Mouse (Mus musculus) forebrain, embryonic 11.5 days (tissue): ENCODE results near the gene Nubp1. TPM values are rescaled to one million over a fixed set of nuclear protein-coding genes. Genes with fewer than 3 reads are reported as not detected.
A peak's percentile ranks its signal among the peaks of the same experiment; 100 is the strongest.

Experiments
- ATAC-seq: fragments of 200-750 bp; cut with Nextera tagmentation; replicated peaks from 2 replicates; pipeline ENCODE4 v1.8.0; 2017; ENCODE audit warnings: moderate TSS enrichment; ENCODE audit not compliant: low FRiP score
- DNase-seq: peaks from one replicate; pipeline ENCODE4 v3.0.0-alpha.2; 2017; ENCODE audit warnings: low spot score
- H3K27ac ChIP-seq: fragments of 300-500 bp; sonication (generic); 2 replicates; pipeline ENCODE4 v1.5.1; 2014; ENCODE audit warnings: low read depth, low read length
- H3K27me3 ChIP-seq: fragments of 300-500 bp; sonication (generic); 2 replicates; pipeline ENCODE4 v1.6.1; 2014; ENCODE audit warnings: mild to moderate bottlenecking, low read length, mixed read lengths; ENCODE audit not compliant: control insufficient read depth, insufficient read depth
- H3K36me3 ChIP-seq: fragments of 300-500 bp; sonication (generic); 2 replicates; pipeline ENCODE4 v1.6.1; 2014; ENCODE audit warnings: mild to moderate bottlenecking, low read length, moderate library complexity, mixed read lengths; ENCODE audit not compliant: control insufficient read depth, insufficient read depth
- H3K4me1 ChIP-seq: fragments of 300-500 bp; sonication (generic); replicated peaks from 2 replicates; pipeline ENCODE4 v1.6.1; 2014; ENCODE audit warnings: low read length, mixed read lengths; ENCODE audit not compliant: control insufficient read depth, insufficient read depth
- H3K4me2 ChIP-seq: fragments of 300-500 bp; sonication (generic); 2 replicates; pipeline ENCODE4 v1.6.1; 2014; ENCODE audit warnings: low read depth, mild to moderate bottlenecking, low read length, moderate library complexity, mixed read lengths; ENCODE audit not compliant: severe bottlenecking
- H3K4me3 ChIP-seq: fragments of 300-500 bp; sonication (generic); 2 replicates; pipeline ENCODE4 v1.5.1; 2014; ENCODE audit warnings: low read depth, low read length
- H3K9ac ChIP-seq: fragments of 300-500 bp; sonication (generic); 2 replicates; pipeline ENCODE4 v1.6.1; 2014; ENCODE audit warnings: low read length
- H3K9me3 ChIP-seq: fragments of 300-500 bp; sonication (generic); 2 replicates; pipeline ENCODE4 v1.6.1; 2016; ENCODE audit warnings: low read length, mixed read lengths; ENCODE audit not compliant: control insufficient read depth
- WGBS: fragments of 180-500 bp; shearing (Covaris S2); extraction: QIAGEN DNeasy Blood & Tissue Kit; methylation state at CpG from one replicate; pipeline ENCODE4 v1.1.7; 2014; 5-methylcytosine and 5-hydroxymethylcytosine counted together
- polyA plus RNA-seq: library from polyadenylated mRNA; unstranded; fragments of >200 nt; fragmentation: Nextera tagmentation; extraction: Ambion mirVana; gene quantifications from 2 replicates; pipeline ENCODE4 v1.2.1, GENCODE M21; 2014

Nubp1 gene
- polyA plus RNA-seq, 1 experiment from 2014 or later = 69.1 TPM

DNA sequence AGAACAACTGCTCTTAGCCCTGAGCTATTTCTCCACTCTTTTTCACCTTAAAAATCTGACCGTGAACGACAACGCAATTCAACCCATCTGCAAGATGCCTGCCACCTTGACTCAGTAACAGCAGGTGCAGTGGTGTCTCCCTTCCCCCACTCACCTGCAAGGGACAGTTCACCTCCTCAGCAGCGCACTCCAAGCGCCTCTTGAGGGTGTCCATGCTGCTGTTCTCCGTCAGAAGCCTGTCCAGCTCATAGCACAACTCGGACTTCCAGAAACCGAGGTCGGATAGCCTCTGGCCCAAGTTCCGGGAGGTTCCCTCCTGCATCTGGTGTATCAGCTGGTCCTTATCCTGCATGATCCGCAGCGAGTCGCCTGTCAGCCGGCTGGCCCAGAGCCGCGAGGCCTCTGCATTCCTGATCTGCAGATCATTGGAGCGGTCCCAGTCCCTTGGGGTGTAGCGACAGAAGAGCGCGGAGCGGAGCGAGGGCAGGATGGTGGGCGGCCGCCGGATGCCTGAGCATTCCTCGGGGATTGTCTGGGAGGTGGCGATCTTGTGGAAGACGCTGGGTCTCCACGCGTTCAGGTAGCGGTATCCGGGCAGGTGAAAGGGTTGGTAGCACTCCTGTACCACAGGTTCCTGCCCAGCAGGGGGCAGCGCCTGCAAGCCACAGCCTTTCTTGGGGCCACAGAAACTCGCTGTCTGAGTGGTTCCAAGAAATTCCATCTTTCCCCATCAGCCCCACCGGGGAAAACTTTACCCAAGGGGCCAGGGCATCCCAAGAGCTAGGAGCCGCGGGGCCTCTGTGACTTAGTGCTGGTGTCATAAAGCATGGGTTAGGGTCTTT is 16.8 kb upstream of the Nubp1 start, which contains the start of gene Tekt5:
Gene Tekt5 (minus strand): TSS at position 792 of the 842 bp plus-strand sequence.
- Histone ChIP-seq H3K36me3 (no peaks in the 10 kb centered on the region), H3K4me3 (peak within 1 kb of the TSS; percentile 14), H3K27ac (no peak within 1 kb of the TSS), H3K4me2 (peak within 1 kb of the TSS; percentile 48), H3K4me1 (no peaks in the 10 kb centered on the region), H3K9me3 (no peaks in the 10 kb centered on the region), H3K9ac (0 out of 2 replicates have a peak within 1 kb of the TSS, but pooled peaks have one; percentile 16), H3K27me3 (peaks cover 6% of the 10 kb centered on the region; the same call in 1 of the 2 replicates)
- WGBS = 8% methylated on average over 37 of the region's 37 CpGs
- ATAC-seq (no peak), DNase-seq (peak; percentile 67)

DNA sequence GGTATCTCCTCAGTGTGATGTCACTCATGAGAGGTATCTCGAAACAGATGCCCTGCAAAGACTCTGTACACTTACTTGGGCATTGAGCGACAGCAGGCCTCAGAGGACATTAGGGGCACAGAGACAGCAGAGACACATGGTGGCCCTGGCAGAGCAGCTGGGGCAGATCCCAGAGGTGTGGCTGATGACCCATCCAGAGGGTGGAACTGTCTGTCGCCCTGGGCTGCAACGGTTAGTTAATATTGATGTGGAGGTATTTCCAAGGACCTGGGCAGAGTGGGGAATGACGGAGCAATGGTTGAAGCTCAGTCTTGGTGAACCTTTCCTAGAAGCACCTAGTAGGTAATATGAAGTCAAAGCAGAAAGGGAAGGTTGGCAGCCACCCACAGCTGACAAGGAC is 13.0 kb upstream of the Nubp1 start:
- DNase-seq (no peak), ATAC-seq (no peak)
- WGBS = 75% methylated on average over 5 of the region's 5 CpGs
- Histone ChIP-seq H3K27ac (no peak overlapping the region), H3K27me3 (peaks cover 6% of the 10 kb centered on the region; the same call in 1 of the 2 replicates), H3K9me3 (no peaks in the 10 kb centered on the region), H3K4me2 (no peak overlapping the region), H3K9ac (no peak overlapping the region), H3K36me3 (no peaks in the 10 kb centered on the region), H3K4me3 (no peak overlapping the region), H3K4me1 (no peaks in the 10 kb centered on the region)

DNA sequence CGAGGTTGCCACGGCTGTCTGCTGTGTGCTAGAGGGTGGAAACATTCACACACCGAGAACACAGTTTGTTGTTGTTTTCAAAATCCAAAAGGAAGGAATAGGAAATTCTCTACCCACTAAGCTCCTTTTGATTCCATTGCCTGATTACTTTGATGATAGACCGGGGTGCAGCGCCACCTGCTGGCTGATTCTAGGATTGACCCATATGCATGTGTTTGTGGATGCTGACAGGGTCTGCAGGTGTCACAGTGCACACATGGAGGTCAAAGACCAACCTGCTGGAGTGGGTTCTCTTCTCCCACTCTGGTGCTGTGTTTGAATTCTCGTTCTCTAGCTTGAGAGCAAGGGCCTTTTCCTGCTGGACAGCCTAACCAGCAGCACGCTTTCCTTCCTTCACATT is 12.6 kb upstream of the Nubp1 start:
- Histone ChIP-seq H3K27ac (no peak overlapping the region), H3K9ac (no peak overlapping the region), H3K4me3 (no peak overlapping the region), H3K9me3 (no peaks in the 10 kb centered on the region), H3K4me2 (no peak overlapping the region), H3K36me3 (no peaks in the 10 kb centered on the region), H3K4me1 (no peaks in the 10 kb centered on the region), H3K27me3 (peaks cover 6% of the 10 kb centered on the region; the same call in 1 of the 2 replicates)
- WGBS = 31% methylated on average over 7 of the region's 7 CpGs
- no peak for ATAC-seq
- DNase-seq = peak; percentile 91

DNA sequence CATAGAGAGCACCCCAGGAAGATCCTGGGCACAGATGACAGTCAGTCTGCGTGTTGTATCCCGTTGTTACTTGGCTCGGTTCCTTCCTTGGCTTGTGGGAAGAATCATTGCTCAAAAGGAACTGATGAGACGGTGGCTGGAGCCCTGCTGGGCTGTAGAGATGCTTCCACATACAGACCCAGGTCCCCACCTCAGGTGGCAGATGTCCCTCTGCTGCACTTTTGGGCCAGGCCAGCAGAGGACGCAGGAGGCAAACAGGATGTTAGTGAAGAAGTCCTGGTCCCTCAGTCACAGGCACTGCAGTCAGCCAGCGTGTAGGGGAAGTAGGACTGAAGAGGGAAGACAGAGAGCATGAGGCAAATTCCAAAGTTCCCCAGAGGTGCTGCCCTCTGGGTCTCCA is 4.2 kb downstream of the Nubp1 start:
- Histone ChIP-seq H3K4me3 (no peak overlapping the region), H3K27ac (no peak overlapping the region), H3K4me2 (no peak overlapping the region), H3K9ac (no peak overlapping the region), H3K27me3 (no peaks in the 10 kb centered on the region), H3K36me3 (peaks cover 5% of the 10 kb centered on the region; the same call in 1 of the 2 replicates), H3K9me3 (no peaks in the 10 kb centered on the region), H3K4me1 (peaks cover 6% of the 10 kb centered on the region; the same call in 1 of the 2 replicates)
- no peak for DNase-seq
- 71% methylated on average over 6 of the region's 6 CpGs for WGBS
- ATAC-seq = no peak

DNA sequence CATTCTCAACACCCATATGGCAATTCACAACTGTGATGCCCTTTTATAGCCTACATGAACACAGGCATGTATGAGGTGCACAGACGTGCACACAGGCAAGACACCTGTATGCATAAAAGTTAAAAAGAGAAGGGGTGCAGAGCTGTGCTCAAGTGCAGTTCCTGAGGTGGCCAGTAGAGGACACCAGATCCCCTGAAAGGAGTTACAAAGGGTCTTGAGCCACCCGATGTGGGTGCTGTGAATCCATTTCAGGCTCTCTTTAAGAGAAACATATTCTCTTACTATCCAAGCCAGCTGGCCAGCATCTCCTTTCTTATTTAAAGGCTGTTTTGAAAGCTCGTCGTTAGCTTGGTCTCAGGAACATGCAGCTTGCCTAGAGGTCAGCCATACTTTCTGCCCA is 5.1 kb downstream of the Nubp1 start:
- ATAC-seq (no peak), DNase-seq (no peak)
- Histone ChIP-seq H3K36me3 (peaks cover 7% of the 10 kb centered on the region; the same call in 1 of the 2 replicates), H3K27ac (no peak overlapping the region), H3K27me3 (no peaks in the 10 kb centered on the region), H3K4me1 (peaks cover 4% of the 10 kb centered on the region; the same call in 1 of the 2 replicates), H3K9ac (no peak overlapping the region), H3K4me2 (no peak overlapping the region), H3K4me3 (no peak overlapping the region), H3K9me3 (no peaks in the 10 kb centered on the region)
- 93% methylated on average over 4 of the region's 4 CpGs for WGBS

DNA sequence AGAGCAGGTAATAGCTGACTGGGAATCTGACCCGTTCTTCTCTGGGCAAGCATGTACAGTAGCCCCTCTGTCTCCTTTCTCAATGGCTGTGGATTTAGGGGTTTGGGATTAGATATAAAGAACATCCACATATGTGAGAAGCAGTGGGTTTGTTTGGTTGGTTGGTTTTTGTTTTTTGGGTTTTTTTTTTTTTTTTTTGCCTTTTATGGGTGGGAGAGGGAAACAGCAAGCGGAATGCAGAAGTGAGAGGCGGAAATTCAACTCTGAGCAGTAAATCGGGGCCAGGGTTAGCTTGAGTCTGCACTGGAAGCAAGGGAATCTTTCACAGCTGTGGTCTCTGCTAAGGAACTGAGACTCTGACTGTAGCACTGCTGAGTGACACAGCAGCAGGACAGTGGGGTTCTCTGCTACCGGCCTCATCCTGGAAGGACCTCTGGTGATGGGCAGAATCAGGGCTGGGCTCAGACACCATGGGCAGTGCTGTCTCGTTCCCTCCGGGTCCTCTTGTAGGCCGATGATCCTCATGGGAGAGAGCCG is 6.0 kb downstream of the Nubp1 start:
- Histone ChIP-seq H3K9me3 (no peaks in the 10 kb centered on the region), H3K4me1 (0 out of 2 replicates have a peak, but pooled peaks cover under 1% of the 10 kb centered on the region), H3K4me3 (no peak overlapping the region), H3K9ac (no peak overlapping the region), H3K27me3 (no peaks in the 10 kb centered on the region), H3K4me2 (no peak overlapping the region), H3K36me3 (peaks cover 7% of the 10 kb centered on the region; the same call in 1 of the 2 replicates), H3K27ac (no peak overlapping the region)
- no peak for DNase-seq
- no peak for ATAC-seq
- 96% methylated on average over 9 of the region's 9 CpGs for whole genome bisulfite sequencing

DNA sequence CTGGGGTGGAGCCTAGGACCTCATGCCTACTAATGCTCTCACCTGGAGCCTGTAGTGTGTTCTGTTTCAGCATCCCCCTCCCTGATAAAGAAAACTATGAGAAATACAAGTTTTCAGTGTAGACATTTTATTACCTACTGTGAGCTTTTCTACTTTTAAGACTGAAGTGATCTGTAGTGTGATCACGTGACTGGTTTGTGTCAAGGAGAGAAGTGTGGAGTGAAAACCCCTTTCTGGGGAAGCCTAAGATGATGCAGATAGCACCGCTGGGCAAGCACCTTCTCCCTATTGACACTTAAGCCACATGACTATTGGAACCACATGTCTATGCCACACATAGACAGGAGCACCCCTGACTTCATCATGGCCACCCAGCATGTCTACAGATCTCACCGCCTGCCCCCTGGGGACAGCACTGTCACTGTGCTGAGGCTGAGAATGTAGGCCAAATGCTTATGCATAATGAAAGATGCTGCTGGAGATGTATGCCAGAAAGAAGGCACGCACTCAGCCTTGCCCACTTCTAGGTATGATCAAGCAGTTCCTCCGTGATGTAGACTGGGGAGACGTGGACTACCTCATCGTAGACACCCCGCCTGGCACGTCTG is 8.8 kb downstream of the Nubp1 start:
- 96% methylated on average over 9 of the region's 9 CpGs for WGBS
- H3K4me3 ChIP-seq = no peak overlapping the region
- no peaks in the 10 kb centered on the region for H3K9me3 ChIP-seq
- no peaks in the 10 kb centered on the region for H3K4me1 ChIP-seq
- peaks cover 8% of the 10 kb centered on the region; the same call in 1 of the 2 replicates for H3K36me3 ChIP-seq
- H3K27me3 ChIP-seq = no peaks in the 10 kb centered on the region
- no peak overlapping the region for H3K9ac ChIP-seq
- H3K4me2 ChIP-seq = no peak overlapping the region
- ATAC-seq (no peak), DNase-seq (no peak)
- H3K27ac ChIP-seq = no peak overlapping the region

DNA sequence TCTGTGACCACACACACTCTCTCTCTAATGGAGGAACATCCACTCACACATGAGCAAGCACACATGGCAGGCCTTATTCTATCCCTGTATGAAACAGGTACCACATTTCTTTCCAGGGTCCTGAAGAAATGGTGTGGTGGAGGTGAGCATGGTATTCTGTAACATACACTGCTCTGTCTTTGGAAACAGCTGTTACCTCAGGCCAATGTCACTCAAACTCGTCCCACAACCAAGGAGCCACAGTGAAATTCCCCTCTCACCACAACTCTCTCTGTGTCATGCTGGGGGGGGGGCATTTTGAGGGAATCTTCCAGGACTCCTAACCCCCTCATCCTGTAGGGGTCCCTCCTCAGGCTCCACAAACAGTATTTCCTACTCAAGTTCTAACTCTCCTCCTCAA is 20.2 kb downstream of the Nubp1 start:
- 81% methylated on average over 1 of the region's 1 CpGs for WGBS
- Histone ChIP-seq H3K4me2 (no peak overlapping the region), H3K9me3 (no peaks in the 10 kb centered on the region), H3K27me3 (no peaks in the 10 kb centered on the region), H3K4me1 (no peaks in the 10 kb centered on the region), H3K4me3 (no peak overlapping the region), H3K27ac (no peak overlapping the region), H3K9ac (no peak overlapping the region), H3K36me3 (no peaks in the 10 kb centered on the region)
- DNase-seq (no peak), ATAC-seq (no peak)
